Mouse (Mus musculus) CH12.LX (cell line): ENCODE measurements around the gene Zfyve1. TPM values are rescaled to one million over a fixed set of nuclear protein-coding genes. Genes with fewer than 3 reads are reported as not detected.

Source experiments
- DNase-seq: peaks from one replicate; pipeline ENCODE4 v3.0.0-alpha.2; 2013; ENCODE audit errors: extremely low read depth
- H3K27ac ChIP-seq: 2 replicates; pipeline ENCODE4 v1.5.1; 2012; ENCODE audit warnings: low read depth, mild to moderate bottlenecking, control low read depth, moderate library complexity; ENCODE audit not compliant: insufficient read depth
- H3K27me3 ChIP-seq: replicated peaks from 2 replicates; pipeline ENCODE3; 2012; ENCODE audit warnings: inconsistent platforms
- H3K36me3 ChIP-seq, 2 experiments: replicated peaks in 1 of 2; 2 replicates each; pipeline versions ENCODE3 to v1.6.1; 2012; ENCODE audit warnings: inconsistent platforms in 1 of 2, low read length in 1 of 2, mild to moderate bottlenecking in 1 of 2, mixed read lengths in 1 of 2, moderate library complexity in 1 of 2; ENCODE audit not compliant: control insufficient read depth in 1 of 2, insufficient read depth in 1 of 2
- H3K4me1 ChIP-seq, 2 experiments: 2 replicates each; pipeline ENCODE4 v1.6.1; 2012; ENCODE audit warnings: inconsistent platforms in 1 of 2, moderate library complexity in 1 of 2; ENCODE audit not compliant: insufficient read depth in 2 of 2, control insufficient read depth in 1 of 2
- H3K4me2 ChIP-seq: 2 replicates; pipeline ENCODE4 v1.6.1; 2012; ENCODE audit warnings: low read depth, mild to moderate bottlenecking, control low read depth; ENCODE audit not compliant: poor library complexity, insufficient read depth, severe bottlenecking
- H3K4me3 ChIP-seq, 3 experiments: fragments of 150-350 bp in 1 of 3; sonication (generic) in 1 of 3; replicated peaks in 1 of 3; 2 replicates each; pipeline versions ENCODE3 to v1.5.1; 2011 to 2012; ENCODE audit warnings: low read depth in 2 of 3, low read length in 2 of 3, mild to moderate bottlenecking in 2 of 3, moderate library complexity in 2 of 3, control low read depth in 1 of 3, improper control_type of control experiment in 1 of 3, inconsistent platforms in 1 of 3, mixed read lengths in 1 of 3; ENCODE audit not compliant: poor library complexity in 1 of 3
- H3K79me2 ChIP-seq: replicated peaks from 2 replicates; pipeline ENCODE4 v1.6.1; 2012; ENCODE audit warnings: mild to moderate bottlenecking, moderate library complexity; ENCODE audit not compliant: control insufficient read depth, poor library complexity, insufficient read depth, severe bottlenecking; ENCODE audit errors: extremely low read depth
- H3K9ac ChIP-seq: 2 replicates; pipeline ENCODE4 v1.6.1; 2012; ENCODE audit warnings: low read depth, mild to moderate bottlenecking, control low read depth, moderate library complexity; ENCODE audit not compliant: insufficient read depth
- H3K9me3 ChIP-seq: replicated peaks from 2 replicates; pipeline ENCODE3; 2012; ENCODE audit warnings: low read length, inconsistent platforms, mixed read lengths
- CHD1 ChIP-seq: IDR thresholded peaks from 2 replicates; pipeline ENCODE4 v1.6.1; 2012; ENCODE audit warnings: low read depth, low read length, improper control_type of control experiment, inconsistent platforms
- E2F4 ChIP-seq: IDR thresholded peaks from 2 replicates; pipeline ENCODE4 v1.6.1; 2011; ENCODE audit warnings: low read depth, low read length, improper control_type of control experiment; ENCODE audit not compliant: insufficient replicate concordance
- EP300 ChIP-seq: IDR thresholded peaks from 2 replicates; pipeline ENCODE4 v1.6.1; 2011; ENCODE audit warnings: low read length, improper control_type of control experiment
- HCFC1 ChIP-seq: IDR thresholded peaks from 2 replicates; pipeline ENCODE4 v1.6.1; 2012; ENCODE audit warnings: low read depth, mild to moderate bottlenecking, inconsistent platforms, low read length, improper control_type of control experiment
- IRF4 ChIP-seq: IDR thresholded peaks from 2 replicates; pipeline ENCODE4 v1.6.1; 2014; ENCODE audit warnings: low read depth, mild to moderate bottlenecking, inconsistent platforms, low read length, improper control_type of control experiment
- JUN ChIP-seq: IDR thresholded peaks from 2 replicates; pipeline ENCODE4 v1.6.1; 2011; ENCODE audit warnings: low read depth, mild to moderate bottlenecking, low read length, improper control_type of control experiment, moderate library complexity; ENCODE audit not compliant: insufficient read depth
- KAT2A ChIP-seq: IDR thresholded peaks from 2 replicates; pipeline ENCODE4 v1.6.1; 2012; ENCODE audit warnings: low read length, improper control_type of control experiment, inconsistent platforms; ENCODE audit not compliant: insufficient replicate concordance
- MAX ChIP-seq: IDR thresholded peaks from 2 replicates; pipeline ENCODE4 v1.6.1; 2011; ENCODE audit warnings: low read length, improper control_type of control experiment
- MAZ ChIP-seq: IDR thresholded peaks from 2 replicates; pipeline ENCODE4 v1.6.1; 2012; ENCODE audit warnings: low read depth, mild to moderate bottlenecking, inconsistent platforms, low read length, improper control_type of control experiment, moderate library complexity
- MXI1 ChIP-seq: IDR thresholded peaks from 2 replicates; pipeline ENCODE4 v1.6.1; 2011; ENCODE audit warnings: mild to moderate bottlenecking, low read depth, low read length, improper control_type of control experiment
- NRF1 ChIP-seq: IDR thresholded peaks from 2 replicates; pipeline ENCODE4 v1.6.1; 2014; ENCODE audit warnings: low read depth, mild to moderate bottlenecking, inconsistent platforms, low read length, improper control_type of control experiment, moderate library complexity
- PAX5 ChIP-seq: IDR thresholded peaks from 2 replicates; pipeline ENCODE4 v1.6.1; 2012; ENCODE audit warnings: low read length, inconsistent platforms, mixed read lengths
- POLR2A ChIP-seq: IDR thresholded peaks from 2 replicates; pipeline ENCODE4 v1.6.1; 2011; ENCODE audit warnings: low read depth, mild to moderate bottlenecking, improper control_type of control experiment, low read length
- SIN3A ChIP-seq: IDR thresholded peaks from 2 replicates; pipeline ENCODE4 v1.6.1; 2012; ENCODE audit warnings: low read length, improper control_type of control experiment, inconsistent platforms
- USF1 ChIP-seq: IDR thresholded peaks from 2 replicates; pipeline ENCODE4 v1.6.1; 2014; ENCODE audit warnings: low read depth, mild to moderate bottlenecking, inconsistent platforms, low read length, improper control_type of control experiment
- ZC3H11A ChIP-seq: IDR thresholded peaks from 2 replicates; pipeline ENCODE4 v1.6.1; 2012; ENCODE audit warnings: low read depth, mild to moderate bottlenecking, inconsistent platforms, low read length, improper control_type of control experiment
- ZKSCAN1 ChIP-seq: IDR thresholded peaks from 2 replicates; pipeline ENCODE4 v1.6.1; 2012; ENCODE audit warnings: low read depth, inconsistent platforms, low read length, improper control_type of control experiment, borderline replicate concordance
- ZNF384 ChIP-seq: IDR thresholded peaks from 2 replicates; pipeline ENCODE4 v1.6.1; 2012; ENCODE audit warnings: low read depth, low read length, improper control_type of control experiment, inconsistent platforms
- dilution Hi-C: fragments of 300-500 bp; cut with MboI; formaldehyde crosslinking; loops from 2 replicates; pipeline ENCODE4 v1.14.3; 2020; ENCODE audit warnings: low sequenced_read_pairs; ENCODE audit not compliant: extremely low pct_unique_long_range_greater_than_20kb, extremely low pct_ligation_motif_present
- in situ Hi-C: fragments of 300-500 bp; cut with MboI; formaldehyde crosslinking; loops from 3 replicates; pipeline ENCODE4 v1.14.3; 2019; ENCODE audit warnings: low sequenced_read_pairs, low pct_ligation_motif_present, low pct_unique_long_range_greater_than_20kb, mixed read lengths
- polyA plus RNA-seq: library from polyadenylated mRNA; unstranded; fragments of >175 nt; gene quantifications from 2 replicates; pipeline ENCODE4 v1.2.1, GENCODE M21; 2012; ENCODE audit warnings: low read depth; ENCODE audit not compliant: insufficient read length
- total RNA-seq, 2 experiments: library from RNA; depleted of rRNA; stranded (reverse); fragments of 300-350 nt in 1 of 2; fragments of >200 nt in 1 of 2; gene quantifications; 2 replicates each; pipeline ENCODE4 v1.2.3; 2012 to 2014

The Zfyve1 gene
- total and polyA plus RNA-seq, 3 experiments = 6.0 to 17.6 (median 7.2) TPM

DNA sequence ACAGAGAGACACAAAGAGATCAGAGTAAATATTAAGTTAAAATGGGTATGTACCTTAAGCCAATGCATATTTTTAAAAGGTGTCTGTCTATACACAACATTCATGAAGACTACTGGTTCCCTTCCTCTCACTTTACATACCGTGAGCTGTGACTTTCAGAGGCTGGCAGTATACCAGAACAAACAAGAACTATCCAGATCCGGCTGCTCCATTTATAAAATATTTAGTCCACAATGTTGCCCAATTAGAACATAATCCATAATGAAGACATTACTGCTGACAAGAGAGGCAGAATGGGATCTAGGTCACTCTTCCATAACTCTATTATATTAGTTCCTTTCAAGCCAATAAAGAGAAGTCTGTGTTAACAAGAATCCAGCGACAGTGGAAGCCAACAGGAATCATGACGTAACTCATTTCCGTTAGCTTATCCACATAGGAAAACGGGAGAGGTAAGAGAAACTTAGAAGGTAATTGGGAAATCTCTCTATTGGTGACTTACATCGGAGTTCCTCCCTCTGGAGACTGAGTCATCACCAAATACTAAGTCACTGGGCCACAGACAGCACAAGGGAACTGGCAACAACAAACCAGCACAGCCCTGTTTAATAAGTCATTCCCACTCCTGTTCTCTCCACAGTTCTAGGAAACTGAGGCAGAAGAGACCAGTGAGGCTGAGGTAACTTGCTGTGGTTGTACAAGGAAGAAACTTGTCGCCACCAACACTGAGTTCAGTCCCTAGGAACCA is 5.1 kb downstream of the Zfyve1 start:
- Histone ChIP-seq H3K4me1 (peaks cover 5 to 23% of the 10 kb centered on the region in 2 experiments; a peak in 3 of 4 replicates), H3K4me3 (no peak overlapping the region), H3K9me3 (no peaks in the 10 kb centered on the region), H3K27ac (no peak overlapping the region), H3K27me3 (no peaks in the 10 kb centered on the region), H3K9ac (no peak overlapping the region), H3K79me2 (peaks cover 3% of the 10 kb centered on the region; the same call in 1 of the 2 replicates), H3K4me2 (no peak overlapping the region), H3K36me3 (peaks cover 13 to 56% of the 10 kb centered on the region in 2 experiments)
- DNase-seq = no peak
- in situ Hi-C loops = no loop called here
- TF ChIP-seq SIN3A (no peak), POLR2A (no peak), KAT2A (no peak), MAX (no peak), MAZ (no peak), CHD1 (no peak), MXI1 (no peak), ZC3H11A (no peak), IRF4 (no peak), PAX5 (no peak), HCFC1 (no peak), JUN (no peak), ZNF384 (no peak)
- TF ChIP-seq, all 38 proteins: peak for 0
- dilution Hi-C loops = no loop called here

DNA sequence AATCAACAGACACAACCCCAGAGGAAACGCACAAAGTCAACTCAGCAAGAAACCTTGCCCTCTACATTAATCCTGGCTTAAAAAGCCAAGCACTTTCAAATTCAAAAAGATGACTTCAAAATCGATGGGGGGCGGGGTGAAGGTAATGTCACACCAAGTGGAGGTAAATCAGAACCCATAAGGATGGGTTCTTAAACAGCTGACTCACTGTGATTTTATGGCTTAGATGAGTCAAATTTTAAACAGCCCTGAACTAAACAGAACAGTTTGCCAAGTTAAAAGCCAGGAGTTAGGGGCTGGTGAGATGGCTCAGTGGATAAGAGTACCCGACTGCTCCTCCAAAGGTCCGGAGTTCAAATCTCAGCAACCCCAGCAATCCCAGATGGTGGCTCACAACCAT is 10.4 kb downstream of the Zfyve1 start:
- H3K79me2 ChIP-seq = no peaks in the 10 kb centered on the region
- TF ChIP-seq IRF4 (no peak), EP300 (no peak), E2F4 (no peak), HCFC1 (no peak), MXI1 (no peak), USF1 (no peak), MAZ (no peak), ZKSCAN1 (no peak), NRF1 (no peak), MAX (no peak)
- TF ChIP-seq, all 38 proteins: peak for 0
- dilution Hi-C loops = no loop called here
- Histone ChIP-seq H3K9ac (no peak overlapping the region), H3K27ac (no peak overlapping the region), H3K36me3 (peaks cover 13 to 50% of the 10 kb centered on the region in 2 experiments), H3K4me1 (no peaks in the 10 kb centered on the region), H3K9me3 (no peaks in the 10 kb centered on the region), H3K4me2 (no peak overlapping the region), H3K4me3 (no peak overlapping the region), H3K27me3 (no peaks in the 10 kb centered on the region)
- in situ Hi-C loops = no loop called here
- DNase-seq = no peak
